Mouse (Mus musculus) stomach, embryonic 16.5 days (tissue): ENCODE data around the gene Gys2. TPM values are rescaled to one million over a fixed set of nuclear protein-coding genes. Genes with fewer than 3 reads are reported as not detected.
"Not testable (repeated sequence)": the region's sequence is repeated elsewhere in the genome, so short reads cannot be mapped to it uniquely, and the experiment has no call there.

Experiments used
- ATAC-seq: fragments of 200-750 bp; cut with Nextera tagmentation; 2 replicates; pipeline ENCODE4 v1.8.0; 2017; ENCODE audit warnings: moderate number of reproducible peaks, moderate TSS enrichment; ENCODE audit not compliant: insufficient read depth, low FRiP score
- H3K27ac ChIP-seq: fragments of 300-500 bp; sonication (generic); 2 replicates; pipeline ENCODE4 v1.5.1; 2014; ENCODE audit warnings: low read length
- H3K27me3 ChIP-seq: fragments of 300-500 bp; sonication (generic); 2 replicates; pipeline ENCODE4 v1.6.1; 2014; ENCODE audit warnings: low read length, control low read depth, mixed read lengths; ENCODE audit not compliant: control insufficient read depth, insufficient read depth
- H3K36me3 ChIP-seq: fragments of 300-500 bp; sonication (generic); 2 replicates; pipeline ENCODE4 v1.6.1; 2014; ENCODE audit warnings: low read length; ENCODE audit not compliant: control insufficient read depth, insufficient read depth
- H3K4me1 ChIP-seq: fragments of 300-500 bp; sonication (generic); 2 replicates; pipeline ENCODE4 v1.6.1; 2014; ENCODE audit warnings: low read length, control low read depth, mixed read lengths; ENCODE audit not compliant: control insufficient read depth, insufficient read depth
- H3K4me2 ChIP-seq: fragments of 300-500 bp; sonication (generic); 2 replicates; pipeline ENCODE4 v1.6.1; 2014; ENCODE audit warnings: low read depth, low read length, mixed read lengths
- H3K4me3 ChIP-seq: fragments of 300-500 bp; sonication (generic); replicated peaks from 2 replicates; pipeline ENCODE4 v1.5.1; 2014; ENCODE audit warnings: mild to moderate bottlenecking, low read length
- H3K9ac ChIP-seq: fragments of 300-500 bp; sonication (generic); 2 replicates; pipeline ENCODE4 v1.6.1; 2014; ENCODE audit warnings: low read length
- H3K9me3 ChIP-seq: fragments of 300-500 bp; sonication (generic); replicated peaks from 2 replicates; pipeline ENCODE4 v1.6.1; 2016; ENCODE audit warnings: low read length, control low read depth; ENCODE audit not compliant: control insufficient read depth
- WGBS: fragments of 180-500 bp; shearing (Covaris S2); extraction: QIAGEN DNeasy Blood & Tissue Kit; methylation state at CpG from one replicate; pipeline ENCODE4 v1.1.7; 2014; 5-methylcytosine and 5-hydroxymethylcytosine counted together
- polyA plus RNA-seq: library from polyadenylated mRNA; unstranded; fragments of >200 nt; fragmentation: Nextera tagmentation; extraction: Ambion mirVana; gene quantifications from 2 replicates; pipeline ENCODE4 v1.2.1, GENCODE M21; 2015

The Gys2 gene
- polyA plus RNA-seq, result 2.7 and 3.4 TPM in 2 replicates

DNA sequence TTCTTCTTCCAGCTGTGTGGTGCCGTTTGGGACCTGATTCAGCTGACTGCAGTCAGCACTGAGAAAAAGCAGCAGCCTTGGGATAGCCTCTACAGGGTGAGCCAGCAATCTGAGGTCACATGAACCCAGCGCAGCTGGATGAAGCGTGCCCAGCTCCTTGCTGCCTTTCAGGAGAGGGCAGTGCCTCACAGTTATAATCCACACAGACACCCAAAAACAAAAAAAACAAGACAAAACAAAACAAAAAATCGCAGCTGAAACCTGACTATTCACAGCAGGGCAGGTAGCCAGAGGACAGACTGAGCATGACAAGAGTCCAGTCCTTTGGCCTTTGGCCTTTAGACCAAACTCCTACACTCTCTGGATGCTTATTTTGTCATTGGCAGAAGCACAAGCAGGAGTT is at the start of gene Gys2:
Gene Gys2, minus strand, starts transcription at position 309 of the 403 bp plus-strand sequence.
- 62% methylated on average over 4 of the region's 4 CpGs for WGBS

DNA sequence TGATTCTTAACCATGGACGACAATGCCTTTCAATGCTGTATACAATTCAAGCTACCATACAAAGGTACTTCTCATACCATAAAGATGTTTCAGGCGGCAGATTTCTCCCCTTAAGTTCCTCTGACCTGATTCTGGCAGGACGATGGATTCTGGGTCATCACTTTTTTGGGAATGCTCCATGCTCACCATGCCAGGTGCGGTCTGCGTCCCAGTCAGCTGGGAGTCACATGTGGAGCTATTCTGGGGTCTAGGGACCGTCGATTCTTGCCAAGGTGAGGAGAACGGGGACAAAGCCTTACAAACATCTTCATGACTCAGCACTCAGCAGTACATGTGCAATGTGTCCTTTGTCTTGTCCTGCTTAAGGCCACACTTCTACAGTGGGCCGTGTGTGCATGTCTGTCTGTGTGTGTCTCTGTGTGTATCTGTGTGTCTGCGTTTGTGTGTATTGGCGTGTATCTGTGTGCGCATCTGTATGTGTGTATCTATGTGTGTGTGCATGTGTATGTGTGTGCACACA is 48.7 kb upstream of the Gys2 start:
- ATAC-seq, result no peak
- Histone ChIP-seq H3K27ac (no peak overlapping the region), H3K9ac (no peak overlapping the region), H3K4me3 (no peak overlapping the region), H3K4me2 (no peak overlapping the region), H3K36me3 (no peaks in the 10 kb centered on the region), H3K4me1 (no peaks in the 10 kb centered on the region), H3K9me3 (no peaks in the 10 kb centered on the region), H3K27me3 (0 out of 2 replicates have a peak, but pooled peaks cover 4% of the 10 kb centered on the region)
- WGBS, result 77% methylated on average over 12 of the region's 12 CpGs

More for the DNA sequence above, at the start of gene Gys2:
- no peaks in the 10 kb centered on the region for H3K36me3 ChIP-seq
- no peak within 1 kb of the TSS for H3K27ac ChIP-seq
- H3K4me2 ChIP-seq, result no peak within 1 kb of the TSS
- no peaks in the 10 kb centered on the region for H3K27me3 ChIP-seq
- H3K9ac ChIP-seq, result no peak within 1 kb of the TSS
- no peaks in the 10 kb centered on the region for H3K9me3 ChIP-seq
- no peaks in the 10 kb centered on the region for H3K4me1 ChIP-seq
- H3K4me3 ChIP-seq, result no peak within 1 kb of the TSS
- no peak for ATAC-seq

GRCm38 (mm10) chr6:142519110-142519509 is 46.2 kb upstream of the Gys2 start:
- H3K4me1 ChIP-seq, result 0 out of 2 replicates have a peak, but pooled peaks cover 5% of the 10 kb centered on the region
- H3K27me3 ChIP-seq, result 0 out of 2 replicates have a peak, but pooled peaks cover 4% of the 10 kb centered on the region
- H3K27ac ChIP-seq, result no peak overlapping the region
- no peak overlapping the region for H3K9ac ChIP-seq
- no peak overlapping the region for H3K4me2 ChIP-seq
- H3K9me3 ChIP-seq, result no peaks in the 10 kb centered on the region
- H3K36me3 ChIP-seq, result no peaks in the 10 kb centered on the region
- no peak overlapping the region for H3K4me3 ChIP-seq
- peak; percentile 24; the same call in 1 of the 2 replicates for ATAC-seq
- 8% methylated on average over 6 of the region's 6 CpGs for WGBS

DNA sequence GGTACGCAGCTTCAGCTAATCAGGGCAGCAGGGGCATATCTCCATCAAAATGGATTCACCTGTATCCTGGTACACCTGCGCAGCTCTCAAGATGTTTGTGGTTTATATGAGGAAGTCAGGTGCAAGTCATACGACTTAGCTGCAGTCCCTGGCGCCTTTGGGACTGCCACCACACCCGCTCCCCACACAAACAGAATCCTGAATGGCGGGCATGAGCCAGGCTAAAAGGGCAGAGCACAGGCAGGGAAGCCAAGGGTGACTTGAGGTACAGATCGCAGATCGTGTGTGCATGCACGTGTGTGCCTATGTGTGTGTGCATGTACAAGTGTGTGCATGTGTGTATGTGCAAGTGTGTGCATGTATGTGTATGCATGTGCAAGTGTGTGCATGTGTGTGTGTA is 42.5 kb upstream of the Gys2 start:
- 60% methylated on average over 8 of the region's 9 CpGs for WGBS
- H3K9ac ChIP-seq, H3K4me1 ChIP-seq, H3K4me2 ChIP-seq, H3K36me3 ChIP-seq, ATAC-seq, H3K9me3 ChIP-seq, H3K4me3 ChIP-seq, H3K27me3 ChIP-seq, H3K27ac ChIP-seq: not testable (repeated sequence)

DNA sequence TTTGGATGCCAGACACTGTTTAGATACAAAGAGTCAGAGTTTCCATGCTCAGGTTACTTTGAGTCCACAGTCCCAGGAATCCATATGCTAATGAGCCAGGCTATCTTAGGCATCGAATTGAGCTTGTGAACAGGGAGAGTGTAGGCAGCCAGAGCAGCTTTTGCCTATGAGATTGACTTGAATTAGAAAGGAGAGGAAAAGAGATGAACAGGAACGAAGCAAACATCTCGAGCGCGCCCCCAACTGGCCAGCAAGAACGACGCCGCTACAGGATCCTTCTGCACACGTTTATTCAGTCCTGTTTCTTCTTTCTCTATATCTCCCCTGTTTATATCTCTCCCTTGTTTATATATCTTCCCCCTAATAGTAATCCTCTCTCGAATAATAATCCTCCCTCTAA is 42.0 kb upstream of the Gys2 start:
- Histone ChIP-seq H3K4me2 (no peak overlapping the region), H3K9me3 (no peaks in the 10 kb centered on the region), H3K36me3 (no peaks in the 10 kb centered on the region), H3K27me3 (0 out of 2 replicates have a peak, but pooled peaks cover 4% of the 10 kb centered on the region), H3K9ac (no peak overlapping the region), H3K4me3 (no peak overlapping the region), H3K4me1 (0 out of 2 replicates have a peak, but pooled peaks cover 5% of the 10 kb centered on the region), H3K27ac (no peak overlapping the region)
- 6% methylated on average over 10 of the region's 10 CpGs for WGBS
- ATAC-seq, result no peak

DNA sequence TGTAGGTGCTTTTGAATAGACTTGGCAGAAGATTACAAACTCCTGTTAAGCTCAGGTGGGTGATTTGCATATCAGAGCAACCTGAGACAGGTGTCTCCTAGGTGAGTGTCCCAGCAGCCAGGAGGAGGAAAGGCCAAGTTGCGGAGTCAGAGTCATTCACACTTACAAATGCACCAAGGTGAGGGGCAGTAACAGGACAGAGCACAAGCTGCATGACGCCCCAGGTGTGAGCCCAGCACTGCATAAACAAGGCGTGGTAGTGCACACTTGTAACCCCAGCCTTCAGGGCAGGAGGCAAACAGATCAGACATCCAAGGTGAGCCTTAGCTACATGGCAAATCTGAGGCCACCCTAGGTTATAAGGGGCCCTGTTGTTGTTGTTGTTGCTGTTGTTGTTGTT is 40.0 kb upstream of the Gys2 start:
- H3K4me3 ChIP-seq, result no peak overlapping the region
- no peak overlapping the region for H3K27ac ChIP-seq
- no peak overlapping the region for H3K9ac ChIP-seq
- H3K9me3 ChIP-seq, result no peaks in the 10 kb centered on the region
- ATAC-seq, result no peak
- H3K36me3 ChIP-seq, result no peaks in the 10 kb centered on the region
- H3K4me2 ChIP-seq, result no peak overlapping the region
- peaks cover 10% of the 10 kb centered on the region; the same call in 1 of the 2 replicates for H3K4me1 ChIP-seq
- 41% methylated on average over 3 of the region's 3 CpGs for WGBS
- 0 out of 2 replicates have a peak, but pooled peaks cover 4% of the 10 kb centered on the region for H3K27me3 ChIP-seq

- H3K9ac ChIP-seq, result no peak overlapping the region
- no peaks in the 10 kb centered on the region for H3K36me3 ChIP-seq
- ATAC-seq, result no peak
- H3K4me3 ChIP-seq, result no peak overlapping the region
- no peaks in the 10 kb centered on the region for H3K9me3 ChIP-seq
- H3K27me3 ChIP-seq, result no peaks in the 10 kb centered on the region
- H3K4me1 ChIP-seq, result peaks cover 15% of the 10 kb centered on the region
- H3K27ac ChIP-seq, result no peak overlapping the region
- 28% methylated on average over 12 of the region's 12 CpGs for WGBS
- no peak overlapping the region for H3K4me2 ChIP-seq
Observed at GRCm38 (mm10) chr6:142511516-142512135, 38.7 kb upstream of the Gys2 start.

- no peaks in the 10 kb centered on the region for H3K9me3 ChIP-seq
- no peak overlapping the region for H3K4me3 ChIP-seq
- H3K27ac ChIP-seq, result no peak overlapping the region
- no peaks in the 10 kb centered on the region for H3K36me3 ChIP-seq
- peaks cover 11% of the 10 kb centered on the region for H3K4me1 ChIP-seq
- no peak overlapping the region for H3K9ac ChIP-seq
- ATAC-seq, result no peak
- no peak overlapping the region for H3K4me2 ChIP-seq
- WGBS, result 53% methylated on average over 4 of the region's 4 CpGs
- H3K27me3 ChIP-seq, result no peaks in the 10 kb centered on the region
Observed at GRCm38 (mm10) chr6:142508663-142509062, 35.8 kb upstream of the Gys2 start.

GRCm38 (mm10) chr6:142507785-142508162 is 34.9 kb upstream of the Gys2 start, which contains the start of gene Ldhb:
TSS of gene Ldhb (minus strand) at chr6:142507957.
- under 1% methylated on average over 19 of the region's 19 CpGs for WGBS
- Histone ChIP-seq H3K27ac (peak within 1 kb of the TSS; percentile 58; the same call in 1 of the 2 replicates), H3K4me2 (peak within 1 kb of the TSS; percentile 79), H3K4me1 (peaks cover 11% of the 10 kb centered on the region), H3K9me3 (no peaks in the 10 kb centered on the region), H3K27me3 (no peaks in the 10 kb centered on the region), H3K9ac (peak within 1 kb of the TSS; percentile 71), H3K4me3 (peak within 1 kb of the TSS; percentile 46), H3K36me3 (no peaks in the 10 kb centered on the region)
- peak; percentile 97 for ATAC-seq
